Mouse (Mus musculus) neural tube, embryonic 11.5 days (tissue): ENCODE results near the gene Spata1. TPM values are rescaled to one million over a fixed set of nuclear protein-coding genes. Genes with fewer than 3 reads are reported as not detected.

Experiments used
- ATAC-seq: fragments of 200-750 bp; cut with Nextera tagmentation; 2 replicates; pipeline ENCODE4 v1.8.0; 2017; ENCODE audit warnings: moderate number of reproducible peaks, mild to moderate bottlenecking, moderate TSS enrichment, moderate library complexity; ENCODE audit not compliant: insufficient read depth, low FRiP score, low TSS enrichment
- DNase-seq: peaks from one replicate; pipeline ENCODE4 v3.0.0-alpha.2; 2015; ENCODE audit warnings: low spot score
- H3K27ac ChIP-seq: fragments of 300-500 bp; sonication (generic); 2 replicates; pipeline ENCODE4 v1.5.1; 2014; ENCODE audit warnings: low read depth, mild to moderate bottlenecking, low read length
- H3K27me3 ChIP-seq: fragments of 300-500 bp; sonication (generic); 2 replicates; pipeline ENCODE4 v1.6.1; 2014; ENCODE audit warnings: mild to moderate bottlenecking, low read length, mixed read lengths; ENCODE audit not compliant: control insufficient read depth, insufficient read depth
- H3K36me3 ChIP-seq: fragments of 300-500 bp; sonication (generic); 2 replicates; pipeline ENCODE4 v1.6.1; 2014; ENCODE audit warnings: mild to moderate bottlenecking, low read length, moderate library complexity, mixed read lengths; ENCODE audit not compliant: control insufficient read depth, insufficient read depth
- H3K4me1 ChIP-seq: fragments of 300-500 bp; sonication (generic); 2 replicates; pipeline ENCODE4 v1.6.1; 2014; ENCODE audit warnings: low read length, mixed read lengths; ENCODE audit not compliant: control insufficient read depth, insufficient read depth
- H3K4me2 ChIP-seq: fragments of 300-500 bp; sonication (generic); 2 replicates; pipeline ENCODE4 v1.6.1; 2014; ENCODE audit warnings: low read depth, mild to moderate bottlenecking, moderate library complexity
- H3K4me3 ChIP-seq: fragments of 300-500 bp; sonication (generic); 2 replicates; pipeline ENCODE4 v1.5.1; 2014; ENCODE audit warnings: low read depth, low read length
- H3K9ac ChIP-seq: fragments of 300-500 bp; sonication (generic); 2 replicates; pipeline ENCODE4 v1.6.1; 2014; ENCODE audit warnings: mild to moderate bottlenecking, low read length
- H3K9me3 ChIP-seq: fragments of 300-500 bp; sonication (generic); 2 replicates; pipeline ENCODE4 v1.6.1; 2016; ENCODE audit warnings: low read length; ENCODE audit not compliant: control insufficient read depth
- WGBS: fragments of 180-500 bp; shearing (Covaris S2); extraction: QIAGEN DNeasy Blood & Tissue Kit; methylation state at CpG from one replicate; pipeline ENCODE4 v1.1.7; 2014; 5-methylcytosine and 5-hydroxymethylcytosine counted together
- polyA plus RNA-seq: library from polyadenylated mRNA; unstranded; fragments of >200 nt; fragmentation: Nextera tagmentation; extraction: Ambion mirVana; gene quantifications from 2 replicates; pipeline ENCODE4 v1.2.1, GENCODE M21; 2014

The Spata1 gene
- 4.8 and 5.7 TPM in 2 replicates for polyA plus RNA-seq

DNA sequence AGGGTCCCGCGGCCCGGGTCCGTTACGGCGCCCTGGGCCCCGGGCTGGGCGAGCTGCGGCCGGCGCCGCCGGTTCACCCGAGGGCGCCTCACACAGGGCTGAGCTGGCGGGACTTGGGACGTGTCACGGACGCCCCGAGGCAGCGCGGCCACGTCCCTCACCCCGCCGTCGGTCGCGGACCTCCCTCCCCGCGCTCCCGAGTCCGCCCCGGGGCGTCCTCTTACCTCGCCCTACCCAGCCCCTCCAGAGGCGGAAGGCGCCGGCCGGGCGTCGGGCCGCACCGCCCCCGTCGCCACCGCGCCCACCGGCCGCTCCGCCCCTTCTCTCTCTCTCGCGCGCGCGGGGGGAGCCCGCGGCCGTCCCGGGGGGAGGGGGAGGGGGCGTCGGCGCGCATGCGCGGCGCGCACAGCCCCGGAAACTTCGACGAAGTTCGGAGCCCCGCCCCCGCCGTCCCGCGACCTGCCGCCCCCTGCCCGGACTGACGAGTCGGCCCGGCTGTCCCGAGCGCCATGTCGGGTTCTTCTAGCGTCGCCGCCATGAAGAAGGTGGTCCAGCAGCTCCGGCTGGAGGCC lies at the start of gene Spata1, which contains the start of gene Gng5:
Gene Spata1, minus strand, starts transcription at position 323 of the 572 bp plus-strand sequence.
Gene Gng5, plus strand, starts transcription at position 377 of the 572 bp plus-strand sequence.
- peak within 1 kb of the TSS; percentile 83 for H3K9ac ChIP-seq
- no peaks in the 10 kb centered on the region for H3K36me3 ChIP-seq
- ATAC-seq (peak; percentile 88), DNase-seq (peak; percentile 93)
- H3K4me3 ChIP-seq = peak within 1 kb of the TSS; percentile 77
- peak within 1 kb of the TSS; percentile 77 for H3K4me2 ChIP-seq
- H3K27me3 ChIP-seq = no peaks in the 10 kb centered on the region
- peak within 1 kb of the TSS; percentile 72 for H3K27ac ChIP-seq
- no peaks in the 10 kb centered on the region for H3K9me3 ChIP-seq
- 0% methylated on average over 51 of the region's 88 CpGs for WGBS
- H3K4me1 ChIP-seq = peaks cover 17% of the 10 kb centered on the region

DNA sequence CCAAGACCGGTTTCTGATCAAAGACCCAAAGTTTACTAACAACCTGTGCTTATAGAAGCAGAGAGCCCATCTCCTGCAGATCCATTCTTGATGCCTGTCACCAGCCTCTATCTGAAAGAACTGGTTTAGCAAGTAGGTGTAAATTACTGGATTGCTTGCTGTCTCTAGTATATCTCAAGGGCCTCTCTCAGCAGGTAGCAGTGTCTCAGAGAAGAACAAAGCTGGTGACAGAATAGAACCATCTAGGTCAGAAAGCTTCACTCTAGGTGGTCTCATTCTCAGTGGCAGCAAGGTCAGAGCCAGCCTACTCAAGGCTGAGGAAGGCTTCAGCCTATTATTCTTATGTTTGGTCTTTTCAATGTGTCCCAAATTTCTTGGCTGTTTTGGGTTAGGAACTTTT lies 44.1 kb upstream of the Spata1 start:
- DNase-seq (no peak), ATAC-seq (no peak)
- H3K27me3 ChIP-seq = no peaks in the 10 kb centered on the region
- WGBS = 12% methylated on average over 1 of the region's 1 CpGs
- no peak overlapping the region for H3K4me3 ChIP-seq
- no peak overlapping the region for H3K9ac ChIP-seq
- no peak overlapping the region for H3K27ac ChIP-seq
- H3K4me2 ChIP-seq = no peak overlapping the region
- no peaks in the 10 kb centered on the region for H3K4me1 ChIP-seq
- no peaks in the 10 kb centered on the region for H3K36me3 ChIP-seq
- H3K9me3 ChIP-seq = no peaks in the 10 kb centered on the region

- Histone ChIP-seq H3K4me3 (no peak overlapping the region), H3K4me2 (no peak overlapping the region), H3K9ac (no peak overlapping the region), H3K36me3 (no peaks in the 10 kb centered on the region), H3K27ac (no peak overlapping the region), H3K9me3 (no peaks in the 10 kb centered on the region), H3K27me3 (no peaks in the 10 kb centered on the region), H3K4me1 (no peaks in the 10 kb centered on the region)
- no peak for DNase-seq
- 82% methylated on average over 4 of the region's 4 CpGs for WGBS
- ATAC-seq = no peak
Observed at GRCm38 (mm10) chr3:146540521-146541273, 41.1 kb upstream of the Spata1 start.

- Histone ChIP-seq H3K4me1 (no peaks in the 10 kb centered on the region), H3K4me3 (no peak overlapping the region), H3K4me2 (no peak overlapping the region), H3K27ac (no peak overlapping the region), H3K27me3 (no peaks in the 10 kb centered on the region), H3K9me3 (no peaks in the 10 kb centered on the region), H3K36me3 (no peaks in the 10 kb centered on the region), H3K9ac (no peak overlapping the region)
- no peak for DNase-seq
- no peak for ATAC-seq
- WGBS = 62% methylated on average over 6 of the region's 6 CpGs
Observed at GRCm38 (mm10) chr3:146534986-146535385, 35.4 kb upstream of the Spata1 start.

DNA sequence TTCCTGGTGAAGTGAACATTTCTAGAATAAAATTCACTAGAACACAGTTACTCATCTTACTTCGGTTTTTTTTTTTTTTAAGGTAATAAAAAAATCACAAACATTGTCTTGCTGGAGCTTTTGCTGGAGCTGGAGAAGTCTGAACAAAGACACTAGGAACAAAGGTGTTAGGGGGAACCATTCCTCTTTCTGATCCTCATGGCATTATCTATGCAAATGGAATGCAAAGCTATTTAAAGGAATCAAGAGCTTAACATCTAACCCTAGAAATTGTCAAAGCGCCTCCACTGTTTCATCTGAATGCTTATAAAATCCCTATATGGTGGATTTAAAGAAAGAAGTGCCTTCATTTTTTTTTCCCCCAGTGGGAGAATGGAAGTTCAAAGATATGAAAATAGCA lies 28.8 kb upstream of the Spata1 start:
- ATAC-seq (no peak), DNase-seq (no peak)
- H3K9me3 ChIP-seq = no peaks in the 10 kb centered on the region
- H3K9ac ChIP-seq = no peak overlapping the region
- no peak overlapping the region for H3K27ac ChIP-seq
- no peaks in the 10 kb centered on the region for H3K4me1 ChIP-seq
- WGBS = 55% methylated on average over 2 of the region's 2 CpGs
- no peak overlapping the region for H3K4me3 ChIP-seq
- H3K36me3 ChIP-seq = no peaks in the 10 kb centered on the region
- no peaks in the 10 kb centered on the region for H3K27me3 ChIP-seq
- no peak overlapping the region for H3K4me2 ChIP-seq

GRCm38 (mm10) chr3:146521652-146522020 lies 22.1 kb upstream of the Spata1 start:
- Histone ChIP-seq H3K36me3 (peaks cover 4% of the 10 kb centered on the region), H3K4me1 (peaks cover 3% of the 10 kb centered on the region; the same call in 1 of the 2 replicates), H3K4me3 (peak overlapping the region; percentile 68), H3K27ac (peak overlapping the region; percentile 92), H3K27me3 (no peaks in the 10 kb centered on the region), H3K9ac (peak overlapping the region; percentile 94), H3K9me3 (no peaks in the 10 kb centered on the region), H3K4me2 (peak overlapping the region; percentile 73)
- DNase-seq = no peak
- 17% methylated on average over 8 of the region's 8 CpGs for WGBS
- ATAC-seq = 0 out of 2 replicates have a peak, but pooled peaks have one; percentile 0

- Histone ChIP-seq H3K4me2 (peak within 1 kb of the TSS; percentile 73), H3K9me3 (no peaks in the 10 kb centered on the region), H3K27ac (peak within 1 kb of the TSS; percentile 92), H3K27me3 (no peaks in the 10 kb centered on the region), H3K4me3 (peak within 1 kb of the TSS; percentile 68), H3K4me1 (peaks cover 3% of the 10 kb centered on the region; the same call in 1 of the 2 replicates), H3K9ac (peak within 1 kb of the TSS; percentile 94), H3K36me3 (peaks cover 4% of the 10 kb centered on the region)
- DNase-seq (peak; percentile 91), ATAC-seq (peak; percentile 95)
- WGBS = under 1% methylated on average over 52 of the region's 82 CpGs
Observed at GRCm38 (mm10) chr3:146520798-146521651, 21.5 kb upstream of the Spata1 start, which contains the start of gene Rpf1. Rpf1 (minus strand) TSS chr3:146521429.

DNA sequence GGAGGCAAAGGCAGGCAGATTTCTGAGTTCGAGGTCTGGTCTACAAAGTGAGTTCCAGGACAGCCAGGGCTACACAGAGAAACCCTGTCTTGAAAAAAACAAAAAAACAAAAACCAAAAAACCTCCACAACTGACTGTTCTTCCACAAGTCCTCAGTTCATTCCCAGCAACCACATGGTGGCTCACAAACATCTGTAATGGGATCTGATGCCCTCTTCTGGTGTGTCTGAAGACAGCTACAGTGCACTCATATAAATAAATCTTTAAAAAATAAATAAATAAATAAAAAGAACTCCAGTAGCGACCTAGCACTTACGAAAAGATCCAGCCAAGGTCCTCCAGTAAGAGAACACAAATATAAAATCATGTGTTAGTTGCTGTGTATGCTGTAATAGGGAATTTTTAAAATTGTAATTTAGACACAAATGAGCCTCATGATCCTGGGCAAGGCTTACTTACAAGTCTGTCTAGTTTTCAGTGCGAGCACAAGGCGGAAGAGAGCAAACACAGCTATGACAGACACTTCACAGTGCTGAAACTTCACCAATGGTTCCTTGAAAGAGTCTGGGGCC lies 20.8 kb upstream of the Spata1 start:
- no peaks in the 10 kb centered on the region for H3K9me3 ChIP-seq
- peak overlapping the region; percentile 73 for H3K4me2 ChIP-seq
- peak overlapping the region; percentile 92 for H3K27ac ChIP-seq
- ATAC-seq (peak; percentile 9; the same call in 1 of the 2 replicates), DNase-seq (no peak)
- H3K4me3 ChIP-seq = peak overlapping the region; percentile 68
- peaks cover 4% of the 10 kb centered on the region for H3K36me3 ChIP-seq
- H3K4me1 ChIP-seq = peaks cover 3% of the 10 kb centered on the region; the same call in 1 of the 2 replicates
- no peaks in the 10 kb centered on the region for H3K27me3 ChIP-seq
- peak overlapping the region; percentile 94 for H3K9ac ChIP-seq
- 45% methylated on average over 5 of the region's 5 CpGs for WGBS
